Mouse (Mus musculus): ENCODE measurements around the gene Gm20683.
"Not testable (repeated sequence)": the region's sequence is repeated elsewhere in the genome, so short reads cannot be mapped to it uniquely, and the experiment has no call there.

The Gm20683 gene

DNA sequence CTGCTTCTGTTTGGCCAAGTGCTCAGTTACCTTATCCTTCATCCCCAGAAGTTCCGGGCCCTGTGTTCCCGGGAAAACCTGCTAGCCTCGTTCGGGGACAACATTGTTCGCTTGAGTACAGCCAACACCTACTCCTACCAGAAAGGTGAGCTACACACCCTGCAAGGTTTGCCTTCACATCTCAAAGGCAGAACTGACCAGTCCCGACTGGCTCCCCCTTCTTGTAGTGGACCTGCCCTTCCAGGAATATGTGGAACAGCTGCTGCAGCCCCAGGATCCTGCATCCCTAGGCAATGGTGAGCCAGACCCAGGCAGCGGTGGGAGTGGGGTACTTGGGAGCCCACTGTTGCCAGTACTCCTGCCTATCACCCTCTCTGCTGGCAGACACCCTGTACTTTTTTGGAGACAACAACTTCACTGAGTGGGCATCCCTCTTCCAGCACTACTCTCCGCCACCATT lies 12.0 kb downstream of the Gm20683 start:
- ATAC-seq (ENCODE audit: insufficient number of reproducible peaks, low FRiP score, low TSS enrichment): no peak

GRCm38 (mm10) chr17:25828712-25829557 lies 12.6 kb downstream of the Gm20683 start, which contains the start of gene Jmjd8:
Gene Jmjd8, plus strand, starts transcription at chr17:25828867.
- peak; percentile 27; the same call in 1 of the 2 replicates for ATAC-seq (ENCODE audit: insufficient number of reproducible peaks, low FRiP score, low TSS enrichment)

DNA sequence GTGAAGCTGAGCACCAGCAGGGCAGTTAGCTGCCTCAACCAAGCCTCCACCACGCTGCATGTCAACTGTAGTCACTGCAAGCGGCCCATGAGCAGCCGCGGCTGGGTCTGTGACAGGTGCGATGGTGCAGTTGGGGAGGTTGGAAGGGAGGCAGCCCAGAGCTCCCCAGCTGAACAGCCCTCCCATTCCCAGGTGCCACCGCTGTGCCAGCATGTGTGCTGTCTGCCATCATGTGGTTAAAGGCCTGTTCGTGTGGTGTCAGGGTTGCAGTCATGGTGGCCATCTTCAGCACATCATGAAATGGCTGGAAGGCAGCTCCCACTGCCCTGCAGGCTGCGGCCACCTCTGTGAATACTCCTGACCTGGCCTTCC lies 13.4 kb downstream of the Gm20683 start:
- ATAC-seq (ENCODE audit: insufficient number of reproducible peaks, low FRiP score, low TSS enrichment): no peak

GRCm38 (mm10) chr17:25827546-25828222 lies 13.9 kb downstream of the Gm20683 start:
- no peak for ATAC-seq (ENCODE audit: insufficient number of reproducible peaks, low FRiP score, low TSS enrichment)

- ATAC-seq (ENCODE audit: insufficient number of reproducible peaks, low FRiP score, low TSS enrichment): no peak
These were observed 14.6 kb downstream of the Gm20683 start for GRCm38 (mm10) chr17:25827011-25827410.

GRCm38 (mm10) chr17:25825984-25826570 lies 15.5 kb downstream of the Gm20683 start:
- no peak for ATAC-seq (ENCODE audit: insufficient number of reproducible peaks, low FRiP score, low TSS enrichment)

- no peak for ATAC-seq (ENCODE audit: insufficient number of reproducible peaks, low FRiP score, low TSS enrichment)
These were observed 16.3 kb downstream of the Gm20683 start for GRCm38 (mm10) chr17:25825311-25825710.

GRCm38 (mm10) chr17:25824362-25825142 lies 17.0 kb downstream of the Gm20683 start:
- ATAC-seq (ENCODE audit: insufficient number of reproducible peaks, low FRiP score, low TSS enrichment): no peak

DNA sequence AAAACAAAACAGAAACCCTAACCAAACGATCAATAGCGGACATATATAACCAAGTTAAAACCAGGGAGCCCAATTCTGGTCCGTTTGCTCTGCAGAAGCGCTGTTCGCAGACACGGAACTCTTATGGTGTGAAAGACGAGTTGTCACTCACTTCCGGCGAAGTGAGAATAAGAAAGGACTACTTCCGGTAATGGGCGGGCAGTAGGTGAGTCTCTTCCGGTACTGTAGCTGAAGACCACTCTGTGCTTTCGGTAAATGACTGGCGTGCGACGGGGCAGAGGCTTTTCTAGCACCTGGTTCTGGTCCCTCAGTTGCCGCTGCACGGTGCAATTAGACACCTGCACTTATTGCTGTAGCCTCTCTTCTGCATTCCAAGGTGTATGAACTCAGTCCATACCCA lies 18.1 kb downstream of the Gm20683 start, which contains the start of gene Wdr24:
Gene Wdr24 (plus strand): TSS at position 176 of the 400 bp plus-strand sequence.
- ATAC-seq (ENCODE audit: insufficient number of reproducible peaks, low FRiP score, low TSS enrichment): peak; percentile 68; the same call in 1 of the 2 replicates

DNA sequence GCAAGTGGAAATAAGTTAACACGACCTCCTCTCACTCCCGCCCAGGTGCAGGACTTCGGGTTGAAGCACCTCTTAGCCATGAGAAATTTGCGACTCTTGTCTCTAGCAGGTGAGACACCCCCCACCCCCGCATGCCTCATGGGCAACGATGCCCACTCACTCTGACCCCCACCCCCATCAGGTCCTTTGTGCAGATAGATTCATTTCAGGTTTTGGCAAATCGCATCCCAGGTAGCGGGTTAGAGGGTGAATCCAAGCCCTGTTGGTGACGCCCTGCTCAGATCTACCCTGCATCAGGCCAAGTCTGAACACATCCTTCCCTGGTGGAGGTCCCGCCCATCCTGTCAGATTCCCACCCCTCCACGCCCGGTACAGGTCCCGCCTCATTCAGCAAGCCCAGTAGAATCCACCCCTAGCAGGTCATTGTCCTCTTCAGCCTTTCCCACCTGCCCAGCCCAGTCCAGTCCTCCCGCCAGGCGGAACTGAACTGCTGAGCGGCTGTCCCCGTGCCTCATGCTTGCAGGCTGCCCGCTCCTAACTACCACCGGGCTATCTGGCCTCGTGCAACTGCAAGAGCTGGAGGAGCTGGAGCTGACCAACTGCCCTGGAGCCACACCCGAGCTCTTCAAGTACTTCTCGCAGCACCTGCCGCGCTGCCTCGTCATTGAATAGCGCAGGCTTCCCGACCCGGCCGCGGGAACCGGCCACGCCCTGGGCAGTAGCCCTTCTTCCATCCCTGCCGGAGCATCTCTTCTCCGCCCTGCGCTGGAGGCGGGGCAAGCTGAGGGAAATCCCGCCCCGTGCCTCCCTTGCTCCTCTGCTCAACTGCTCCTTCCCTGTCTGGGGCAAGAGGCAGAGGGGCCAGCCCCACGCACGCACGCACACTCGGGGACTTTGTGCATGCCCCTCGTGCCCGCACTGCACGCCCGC lies 22.4 kb downstream of the Gm20683 start:
- ATAC-seq (ENCODE audit: insufficient number of reproducible peaks, low FRiP score, low TSS enrichment): no peak

GRCm38 (mm10) chr17:25817662-25818061 lies 23.9 kb downstream of the Gm20683 start:
- no peak for ATAC-seq (ENCODE audit: insufficient number of reproducible peaks, low FRiP score, low TSS enrichment)

- ATAC-seq (ENCODE audit: insufficient number of reproducible peaks, low FRiP score, low TSS enrichment): no peak
These were observed 28.1 kb downstream of the Gm20683 start for GRCm38 (mm10) chr17:25813471-25813870.

GRCm38 (mm10) chr17:25810890-25811289 lies 30.7 kb downstream of the Gm20683 start:
- ATAC-seq (ENCODE audit: insufficient number of reproducible peaks, low FRiP score, low TSS enrichment): no peak

DNA sequence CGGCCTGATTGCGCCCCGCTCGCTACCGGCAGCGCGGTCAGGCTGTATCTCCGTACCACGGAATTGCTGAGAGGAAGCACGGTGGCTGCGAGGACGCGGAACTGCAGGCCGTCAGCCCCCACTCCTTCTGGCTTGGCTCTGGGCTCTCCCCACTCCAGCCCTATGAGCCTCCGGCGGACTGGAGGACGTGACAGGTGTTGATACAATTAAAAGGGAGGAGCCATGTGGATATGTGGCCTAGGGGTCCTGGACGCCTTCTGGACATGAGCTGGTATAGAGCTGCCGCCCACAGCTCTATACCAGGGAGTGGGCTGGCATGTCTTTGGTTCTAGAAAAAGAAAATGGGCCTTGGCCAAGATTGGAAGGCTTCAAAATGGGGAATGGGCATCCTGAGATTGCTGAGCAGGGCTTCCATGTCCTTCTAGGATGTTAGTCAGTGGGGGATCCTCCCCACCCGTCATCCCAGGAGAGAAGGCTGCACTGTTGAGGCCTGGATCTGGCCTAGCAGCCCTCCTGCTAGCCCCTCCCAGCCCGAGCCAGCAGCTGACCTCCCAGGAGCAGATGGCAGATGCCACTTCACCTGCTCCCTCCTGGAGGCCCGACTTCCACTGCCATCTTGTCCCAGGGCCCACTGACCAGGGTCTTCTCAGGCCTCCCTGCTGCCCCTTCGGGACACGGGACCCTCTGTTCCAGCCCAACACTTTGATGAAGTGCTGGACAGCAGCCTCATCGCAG lies 31.8 kb downstream of the Gm20683 start:
- ATAC-seq (ENCODE audit: insufficient number of reproducible peaks, low FRiP score, low TSS enrichment): peak; percentile 51

DNA sequence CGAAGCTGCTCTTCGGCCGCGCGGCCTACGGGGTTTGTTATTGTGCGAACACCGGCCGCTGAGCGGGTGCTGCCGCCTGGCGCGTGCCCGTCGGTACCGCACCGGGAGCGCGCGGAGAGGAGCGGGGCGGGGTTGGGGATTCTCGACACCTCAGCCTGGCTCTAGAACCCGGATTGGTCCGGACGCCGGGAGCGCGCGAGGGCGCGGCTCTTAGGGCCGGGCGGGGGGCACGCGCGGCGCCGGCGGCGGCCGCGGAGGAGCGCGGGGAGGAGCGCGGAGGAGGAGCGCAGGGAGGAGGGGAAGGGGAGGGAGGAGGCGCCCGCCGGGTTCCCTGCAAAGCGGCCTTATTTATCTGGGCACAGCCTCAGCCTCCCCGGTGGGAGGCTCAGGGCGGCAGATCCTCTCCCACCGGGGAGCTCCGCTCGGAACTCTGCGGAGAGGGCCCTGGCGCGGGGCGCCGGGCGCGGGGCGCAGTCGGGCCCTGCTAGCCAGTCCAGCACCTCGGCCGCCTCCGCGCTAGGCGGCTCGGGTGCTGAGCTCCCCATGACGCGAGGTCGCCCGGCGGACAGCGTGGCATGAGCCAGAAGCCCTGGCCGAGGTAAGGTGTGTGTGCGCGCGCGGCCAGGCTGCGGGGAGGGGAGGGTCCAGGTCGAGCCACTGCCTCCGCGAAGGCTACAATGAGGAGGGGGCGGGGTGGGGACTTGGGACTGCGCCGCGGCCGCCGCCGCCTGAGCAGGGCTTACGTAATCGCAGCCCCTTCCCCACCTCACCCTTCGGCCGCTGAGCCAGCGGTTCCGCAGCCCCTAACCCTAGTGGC lies 32.6 kb downstream of the Gm20683 start, which contains the start of gene Fbxl16:
Gene Fbxl16 (plus strand): TSS at position 297 of the 817 bp plus-strand sequence.
- ATAC-seq (ENCODE audit: insufficient number of reproducible peaks, low FRiP score, low TSS enrichment): peak; percentile 78

DNA sequence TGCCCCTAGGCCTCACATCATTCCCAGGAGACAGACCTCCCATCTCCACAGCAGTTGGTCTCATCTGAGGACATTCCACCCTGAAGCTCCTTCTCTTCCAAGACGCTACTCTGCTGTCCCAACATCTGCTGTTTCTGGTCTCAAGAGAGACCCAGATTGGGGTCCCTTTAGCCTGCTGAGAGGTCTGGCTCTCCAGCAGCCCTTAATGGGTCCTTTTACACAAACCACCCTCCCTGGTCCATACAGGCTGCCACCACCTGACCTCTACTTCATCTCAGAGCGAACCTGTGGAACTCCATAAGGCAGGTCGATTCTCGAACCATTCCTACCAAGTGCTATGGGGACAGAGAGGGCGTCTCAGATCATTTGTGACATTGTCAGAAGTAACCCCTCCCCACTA lies 33.5 kb downstream of the Gm20683 start:
- ATAC-seq (ENCODE audit: insufficient number of reproducible peaks, low FRiP score, low TSS enrichment): no peak

- not testable (repeated sequence) for ATAC-seq (ENCODE audit: insufficient number of reproducible peaks, low FRiP score, low TSS enrichment)
These were observed 34.1 kb downstream of the Gm20683 start for GRCm38 (mm10) chr17:25807452-25807851.

- no peak for ATAC-seq (ENCODE audit: insufficient number of reproducible peaks, low FRiP score, low TSS enrichment)
These were observed 35.1 kb downstream of the Gm20683 start for GRCm38 (mm10) chr17:25806507-25806906.
